Mouse (Mus musculus) embryonic fibroblast, embryonic 13.5 days (primary cell): ENCODE measurements around the gene B2m. TPM values are rescaled to one million over a fixed set of nuclear protein-coding genes. Genes with fewer than 3 reads are reported as not detected.
A peak's percentile ranks its signal among the peaks of the same experiment; 100 is the strongest.

ENCODE experiments used
- H3K27ac ChIP-seq: 2 replicates; pipeline ENCODE4 v1.5.1; 2012; ENCODE audit warnings: low read length, control low read depth, inconsistent platforms; ENCODE audit not compliant: insufficient read depth
- H3K4me1 ChIP-seq: 2 replicates; pipeline ENCODE4 v1.6.1; 2011; ENCODE audit warnings: low read length; ENCODE audit not compliant: control insufficient read depth, insufficient read depth
- H3K4me3 ChIP-seq: 2 replicates; pipeline ENCODE4 v1.5.1; 2011; ENCODE audit warnings: mild to moderate bottlenecking, control low read depth, low read length; ENCODE audit not compliant: insufficient read depth
- CTCF ChIP-seq: IDR thresholded peaks from 2 replicates; pipeline ENCODE4 v1.5.1; 2011; ENCODE audit warnings: mild to moderate bottlenecking, control low read depth, low read length, moderate library complexity, borderline replicate concordance; ENCODE audit not compliant: insufficient read depth
- POLR2A ChIP-seq: IDR thresholded peaks from 2 replicates; pipeline ENCODE4 v1.6.1; 2011; ENCODE audit warnings: low read depth, mild to moderate bottlenecking, control low read depth, low read length, moderate library complexity
- polyA plus RNA-seq: library from polyadenylated mRNA; stranded (reverse); fragments of >200 nt; gene quantifications from 2 replicates; pipeline ENCODE4 v1.2.4, GENCODE M21; 2011; ENCODE audit warnings: low read depth; ENCODE audit not compliant: missing spikeins, insufficient read length

B2m gene
- polyA plus RNA-seq, 1 experiment: 1,672 TPM

- H3K4me1 ChIP-seq: 0 out of 2 replicates have a peak, but pooled peaks cover 6% of the 10 kb centered on the region
- TF ChIP-seq POLR2A: no peak
- TF ChIP-seq CTCF: no peak
- peak overlapping the region; percentile 83 for H3K4me3 ChIP-seq
- H3K27ac ChIP-seq: peak overlapping the region; percentile 60
These were observed 894 bp downstream of the B2m start for GRCm38 (mm10) chr2:122148242-122148917.

DNA sequence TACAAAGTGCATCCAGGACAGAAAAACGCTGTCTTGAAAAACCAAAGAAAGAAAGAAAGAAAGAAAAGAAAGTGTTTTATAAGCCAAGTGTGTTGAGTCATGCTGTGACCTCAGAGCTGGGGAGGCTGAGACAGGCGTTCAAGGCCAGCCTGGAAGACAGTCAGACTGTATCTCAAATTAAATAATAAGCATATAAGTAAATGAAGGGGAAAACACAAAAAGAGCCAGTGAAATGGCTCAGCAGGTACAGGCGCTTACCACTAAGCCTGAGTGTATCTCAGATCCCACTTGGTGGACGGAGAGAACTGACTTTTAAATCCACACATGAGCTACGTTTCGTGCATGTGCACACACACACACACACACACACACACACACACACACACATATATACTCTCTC is 1.8 kb downstream of the B2m start:
- Histone ChIP-seq H3K4me3 (peak overlapping the region; percentile 83), H3K27ac (peak overlapping the region; percentile 60), H3K4me1 (0 out of 2 replicates have a peak, but pooled peaks cover 6% of the 10 kb centered on the region)
- TF ChIP-seq POLR2A (no peak), CTCF (no peak)

GRCm38 (mm10) chr2:122149716-122150115 is 2.2 kb downstream of the B2m start:
- TF ChIP-seq CTCF: no peak
- no peak for TF ChIP-seq POLR2A
- Histone ChIP-seq H3K27ac (no peak overlapping the region), H3K4me1 (0 out of 2 replicates have a peak, but pooled peaks cover 6% of the 10 kb centered on the region), H3K4me3 (peak overlapping the region; percentile 10; the same call in 1 of the 2 replicates)

DNA sequence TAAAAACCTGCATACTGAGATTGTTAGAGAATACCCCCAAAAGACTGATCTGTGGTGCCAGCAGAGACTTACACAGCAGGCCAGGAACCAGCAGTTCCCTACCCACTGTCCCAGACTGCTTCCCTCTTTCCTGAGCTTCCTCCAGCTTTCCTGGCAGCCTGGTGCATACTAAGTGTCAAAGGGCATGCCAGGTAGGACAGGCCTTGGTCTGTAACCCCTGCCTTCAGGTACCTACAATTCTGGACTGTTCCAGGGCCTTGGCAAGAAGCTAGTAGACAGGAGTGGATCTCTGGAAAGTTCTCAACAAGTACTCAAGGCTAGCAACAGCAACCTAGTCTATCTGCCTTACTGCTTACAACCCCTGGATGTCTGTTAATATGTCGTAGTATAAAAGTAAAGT is 3.7 kb downstream of the B2m start:
- Histone ChIP-seq H3K27ac (no peak overlapping the region), H3K4me3 (no peak overlapping the region), H3K4me1 (0 out of 2 replicates have a peak, but pooled peaks cover 6% of the 10 kb centered on the region)
- TF ChIP-seq CTCF (no peak), POLR2A (no peak)

- no peak overlapping the region for H3K4me3 ChIP-seq
- TF ChIP-seq POLR2A (no peak), CTCF (no peak)
- H3K4me1 ChIP-seq: 0 out of 2 replicates have a peak, but pooled peaks cover 6% of the 10 kb centered on the region
- H3K27ac ChIP-seq: no peak overlapping the region
These were observed 5.4 kb downstream of the B2m start for GRCm38 (mm10) chr2:122152850-122153249.

DNA sequence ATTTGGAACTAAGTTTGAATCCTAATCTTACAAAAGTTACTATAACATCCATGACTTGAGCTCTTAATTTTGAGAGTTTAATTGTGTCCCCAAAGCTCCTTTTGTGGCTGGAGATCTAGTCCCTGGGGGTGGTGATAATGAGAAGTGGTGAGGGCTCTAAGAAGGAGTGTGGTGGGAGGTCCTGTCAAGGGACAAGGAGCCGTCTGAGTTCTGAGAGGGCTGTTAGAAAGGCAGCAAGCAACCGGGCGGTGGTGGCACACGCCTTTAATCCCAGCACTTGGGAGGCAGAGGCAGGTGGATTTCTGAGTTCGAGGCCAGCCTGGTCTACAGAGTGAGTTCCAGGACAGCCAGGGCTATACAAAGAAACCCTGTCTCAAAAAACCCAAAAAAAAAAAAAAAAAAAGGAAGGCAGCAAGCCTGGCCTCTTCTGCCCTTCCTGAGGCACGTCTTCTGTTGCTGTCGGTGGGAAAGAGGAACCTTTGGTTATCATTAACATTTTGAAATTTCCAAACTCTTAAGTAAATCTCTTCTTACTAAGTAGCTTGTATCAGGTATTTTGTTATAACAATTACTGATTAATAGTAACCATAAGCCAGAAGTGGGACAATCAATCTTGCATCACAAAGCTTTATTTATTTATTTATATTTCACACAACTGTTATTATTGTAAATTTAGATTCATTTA is 6.3 kb downstream of the B2m start:
- peaks cover 8% of the 10 kb centered on the region; the same call in 1 of the 2 replicates for H3K4me1 ChIP-seq
- no peak overlapping the region for H3K4me3 ChIP-seq
- no peak overlapping the region for H3K27ac ChIP-seq
- TF ChIP-seq POLR2A: no peak
- TF ChIP-seq CTCF: no peak

GRCm38 (mm10) chr2:122154479-122154878 is 7.0 kb downstream of the B2m start:
- no peak for TF ChIP-seq POLR2A
- TF ChIP-seq CTCF: no peak
- no peak overlapping the region for H3K27ac ChIP-seq
- H3K4me1 ChIP-seq: peaks cover 11% of the 10 kb centered on the region
- H3K4me3 ChIP-seq: no peak overlapping the region

DNA sequence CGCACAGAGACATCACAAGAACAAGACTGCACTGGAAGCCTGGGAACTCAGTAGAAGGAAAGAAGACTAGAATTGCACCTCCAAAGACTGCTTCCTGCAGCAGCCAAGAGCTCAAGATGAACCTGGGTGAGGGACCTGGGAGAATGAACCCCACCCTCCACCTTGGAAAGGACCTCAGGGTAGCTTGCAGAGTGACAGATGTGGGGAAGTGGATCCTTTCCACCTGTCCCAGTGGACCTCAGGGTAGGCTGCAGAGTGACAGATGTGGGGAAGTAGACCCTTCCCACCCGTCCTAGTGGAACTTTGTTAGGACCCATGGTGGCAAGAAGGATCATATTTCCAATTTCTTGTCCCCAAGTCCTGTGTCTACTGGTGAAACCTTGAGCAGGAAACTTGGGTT is 7.8 kb downstream of the B2m start:
- Histone ChIP-seq H3K4me1 (peaks cover 11% of the 10 kb centered on the region), H3K27ac (no peak overlapping the region), H3K4me3 (no peak overlapping the region)
- no peak for TF ChIP-seq CTCF

GRCm38 (mm10) chr2:122156051-122156700 is 8.7 kb downstream of the B2m start:
- H3K4me3 ChIP-seq: no peak overlapping the region
- H3K27ac ChIP-seq: no peak overlapping the region
- peaks cover 10% of the 10 kb centered on the region for H3K4me1 ChIP-seq
- TF ChIP-seq POLR2A (no peak), CTCF (no peak)

GRCm38 (mm10) chr2:122157561-122157960 is 10.1 kb downstream of the B2m start:
- no peak overlapping the region for H3K4me3 ChIP-seq
- H3K27ac ChIP-seq: peak overlapping the region; percentile 51
- TF ChIP-seq POLR2A (no peak), CTCF (no peak)
- peaks cover 10% of the 10 kb centered on the region for H3K4me1 ChIP-seq
